Mouse (Mus musculus): ENCODE measurements at regions not wholly inside any gene's neighbourhood (a gene's known extent, or its start where the extent isn't known, plus 50 kb on each side); places are given as distances from the start of the nearest gene placed in this dataset.

- TF ChIP-seq POLR2A (IDR thresholded peaks at IDR 0.05; ENCODE audit: insufficient read depth, low read length) (no peak), CTCF (IDR thresholded peaks at IDR 0.05; ENCODE audit: low read depth, low read length) (no peak)
These were observed 150.9 kb upstream of the Rbms1 start for GRCm38 (mm10) chr2:61113916-61114315.

Measured in ES-Bruce4 (cell line).